Mouse (Mus musculus) layer of hippocampus, postnatal 10 days (tissue): ENCODE data around the gene Zmynd10. TPM values are rescaled to one million over a fixed set of nuclear protein-coding genes. Genes with fewer than 3 reads are reported as not detected.
A peak's percentile ranks its signal among the peaks of the same experiment; 100 is the strongest.

Experiments
- DNase-seq, 2 experiments: peaks; one replicate each; pipeline ENCODE4 v3.0.0; 2021; ENCODE audit warnings: low spot score in 2 of 2
- long read RNA-seq: library from polyadenylated mRNA; stranded (forward); transcript quantifications from one replicate; pipeline ENCODE4 v2.0.0, GENCODE M21; 2023
- total RNA-seq, 2 experiments: library from RNA; stranded (reverse); gene quantifications; 2 replicates each; pipeline ENCODE4 v1.2.3; 2021

Gene Zmynd10
- 1 to 10 TPM; 3.4 to 4.1 TPM for total RNA-seq
- long read RNA-seq, partial matches to known transcripts = 2 of 5 reads
- long read RNA-seq, other reads (novel, unspliced or antisense) = 0 of 5 reads

GRCm38 (mm10) chr9:107547026-107547425 is at the start of gene Zmynd10:
Gene Zmynd10, plus strand, starts transcription at chr9:107547298.
- DNase-seq = peak; percentile 81 to 85

- no peak for DNase-seq
Measured at GRCm38 (mm10) chr9:107500708-107501286, 46.3 kb upstream of the Zmynd10 start.

DNA sequence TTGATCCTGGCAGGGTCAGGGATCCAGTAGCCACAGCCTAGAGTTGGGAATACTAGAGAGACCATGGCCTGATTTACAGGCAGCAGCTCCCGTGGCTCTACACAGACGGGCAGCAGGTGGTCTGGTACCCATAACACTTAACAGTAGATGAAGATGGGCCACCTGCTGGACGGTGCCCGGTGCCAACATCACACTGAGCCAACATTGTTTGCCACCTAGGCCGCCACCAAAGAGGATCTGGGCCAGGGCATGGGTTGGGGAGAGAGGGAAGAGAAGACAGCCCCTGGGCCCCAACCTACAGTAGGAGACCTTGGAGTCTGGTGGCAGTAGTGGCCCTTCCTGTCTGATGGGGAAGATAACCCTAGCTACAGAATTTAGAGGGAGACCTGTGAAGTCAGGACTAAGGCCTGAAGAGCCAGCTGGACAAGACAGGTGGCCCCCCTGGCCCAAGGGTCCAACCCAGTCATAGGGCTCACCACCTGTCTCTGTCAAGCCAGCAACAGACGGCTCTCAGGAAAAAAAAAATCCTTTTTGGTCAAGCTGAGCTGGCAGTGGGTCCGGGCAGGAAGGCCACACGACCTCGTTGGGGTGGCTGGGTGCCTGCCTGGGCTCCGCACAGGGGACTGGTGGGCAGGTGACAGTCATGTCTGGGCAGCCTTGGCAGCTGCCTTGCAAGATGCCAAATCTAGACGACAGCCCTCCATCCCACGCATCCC is 44.8 kb upstream of the Zmynd10 start:
- no peak for DNase-seq

DNA sequence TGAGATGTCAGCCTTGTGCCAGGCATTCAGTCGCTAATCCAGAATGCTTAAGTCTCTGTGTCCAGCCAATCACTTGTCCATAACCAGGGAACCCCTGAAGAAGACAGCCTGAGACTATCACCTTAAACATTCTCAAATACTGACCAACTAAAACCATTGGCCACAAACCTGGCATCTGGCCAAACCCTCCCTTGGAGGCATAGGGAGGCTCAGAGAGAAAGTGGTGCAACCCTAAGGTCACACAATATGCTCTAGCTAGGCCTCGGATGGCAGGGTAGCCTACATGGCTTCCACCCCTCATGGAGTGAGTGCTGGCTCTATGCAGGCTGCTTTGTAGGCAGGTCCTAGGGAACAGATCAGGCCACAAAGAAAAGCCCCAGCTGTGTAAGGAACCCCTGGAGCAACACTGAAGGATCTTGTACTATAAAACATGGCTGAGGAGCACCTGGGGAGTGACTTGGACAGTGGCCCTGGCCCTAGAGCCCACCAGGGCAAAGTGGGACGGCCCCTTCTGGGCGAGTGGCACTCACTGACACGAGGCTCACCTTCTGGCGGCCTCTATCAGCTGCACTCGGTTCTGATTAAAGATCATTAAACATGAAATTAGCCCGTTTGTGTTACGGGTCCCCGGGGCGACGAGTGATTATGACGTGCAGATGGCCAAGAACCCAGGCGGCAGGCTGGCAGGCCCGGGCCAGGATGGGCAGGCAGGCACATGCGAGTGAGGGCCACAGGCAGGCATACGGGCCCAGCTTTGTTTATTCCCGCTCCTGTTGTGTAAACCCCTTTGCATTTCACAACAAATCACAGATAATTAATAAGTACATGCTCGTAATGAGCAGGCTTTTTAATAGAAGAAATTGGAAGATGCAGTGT is 42.2 kb upstream of the Zmynd10 start:
- peak; percentile 29 to 40 for DNase-seq

- peak; percentile 51 to 69 for DNase-seq
Measured at GRCm38 (mm10) chr9:107508266-107508665, 38.8 kb upstream of the Zmynd10 start.

DNA sequence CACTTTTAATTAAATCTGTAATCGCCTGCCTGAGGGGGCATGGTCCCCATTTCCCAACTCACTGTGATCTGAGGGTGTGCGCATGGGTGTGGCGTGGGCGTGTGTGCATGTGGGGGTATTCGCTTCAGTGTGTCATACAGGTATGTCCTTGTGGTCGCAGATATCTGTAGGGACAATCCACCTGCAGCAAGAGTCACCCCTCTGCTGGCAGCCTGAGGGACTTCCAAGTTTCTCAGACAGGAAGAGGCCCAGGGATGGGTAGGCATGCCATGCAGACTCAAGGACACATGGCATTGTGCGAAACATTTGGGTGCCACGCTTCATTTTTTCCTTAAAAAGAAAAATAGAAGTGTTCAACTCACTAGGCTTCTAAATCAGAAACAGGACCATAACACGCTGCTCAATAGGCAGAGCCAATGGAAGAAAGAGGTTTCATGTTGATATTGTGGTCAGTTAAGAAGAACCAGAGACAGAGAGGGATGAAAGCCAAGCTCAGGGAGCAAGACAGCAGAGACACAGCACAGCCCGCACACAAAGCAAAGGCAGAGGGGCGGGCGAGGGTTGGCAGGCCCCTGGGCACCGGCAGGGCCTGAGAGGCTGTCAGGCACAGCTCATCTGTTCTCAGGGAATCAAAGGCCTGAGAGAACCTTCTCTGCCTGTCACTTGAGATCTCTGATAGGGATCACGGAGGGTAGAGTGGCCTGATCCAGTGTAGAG is 36.6 kb upstream of the Zmynd10 start:
- DNase-seq = no peak

- no peak for DNase-seq
Measured at GRCm38 (mm10) chr9:107511436-107511835, 35.7 kb upstream of the Zmynd10 start.

DNA sequence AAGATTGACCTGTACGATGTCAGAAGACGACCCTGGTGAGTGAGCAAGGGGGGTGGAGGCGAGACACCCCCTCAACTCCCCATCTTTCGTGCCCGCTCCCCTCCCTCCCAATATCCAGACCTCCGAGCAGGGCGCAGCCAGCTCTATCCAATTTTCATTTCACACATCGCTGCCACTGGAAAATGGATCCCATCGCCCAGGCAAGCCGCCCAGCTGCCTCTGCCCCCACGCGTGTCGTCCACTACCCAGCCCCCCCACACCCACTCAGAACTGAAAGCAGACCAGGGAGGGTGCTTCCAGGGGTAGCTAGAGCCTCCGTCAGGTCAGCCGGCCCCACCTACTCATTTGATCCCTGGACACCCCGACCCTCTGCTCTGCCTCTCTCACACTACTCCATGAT is 34.8 kb upstream of the Zmynd10 start:
- no peak for DNase-seq

DNA sequence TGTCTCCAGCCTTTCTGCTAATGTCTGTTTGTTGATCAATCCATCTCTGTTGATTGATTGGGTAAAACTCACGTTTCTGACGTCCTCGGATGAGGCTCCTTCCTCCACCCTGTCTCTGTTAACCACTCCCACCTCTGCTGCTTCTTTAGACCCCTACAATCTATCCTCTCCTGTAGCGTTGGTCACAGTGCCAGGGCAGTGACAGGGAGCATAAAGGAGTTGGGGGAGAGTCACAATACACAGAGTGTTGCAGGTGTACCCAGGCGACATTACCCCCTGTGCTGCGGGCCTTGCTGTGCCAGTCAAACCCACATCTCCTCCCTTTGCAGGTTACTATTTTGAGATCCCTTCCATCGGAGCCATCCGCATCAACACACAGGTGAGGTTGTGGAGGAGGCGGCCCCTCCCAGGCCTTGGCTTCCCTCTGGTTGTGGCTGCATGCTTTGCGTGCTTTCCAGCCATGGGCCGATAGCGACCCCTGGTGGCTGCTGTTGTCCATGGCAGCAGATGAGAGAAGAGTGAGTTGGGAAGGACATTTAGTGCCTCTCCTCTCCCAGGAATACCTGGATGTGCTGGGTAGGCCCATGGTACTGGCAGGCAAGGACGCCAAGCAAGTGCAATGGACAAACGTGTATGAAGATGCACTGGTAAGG is 32.7 kb upstream of the Zmynd10 start:
- peak; percentile 92 to 94 for DNase-seq

- DNase-seq = no peak
Measured at GRCm38 (mm10) chr9:107520331-107520730, 26.8 kb upstream of the Zmynd10 start.

GRCm38 (mm10) chr9:107521190-107521589 is 25.9 kb upstream of the Zmynd10 start:
- DNase-seq = no peak

DNA sequence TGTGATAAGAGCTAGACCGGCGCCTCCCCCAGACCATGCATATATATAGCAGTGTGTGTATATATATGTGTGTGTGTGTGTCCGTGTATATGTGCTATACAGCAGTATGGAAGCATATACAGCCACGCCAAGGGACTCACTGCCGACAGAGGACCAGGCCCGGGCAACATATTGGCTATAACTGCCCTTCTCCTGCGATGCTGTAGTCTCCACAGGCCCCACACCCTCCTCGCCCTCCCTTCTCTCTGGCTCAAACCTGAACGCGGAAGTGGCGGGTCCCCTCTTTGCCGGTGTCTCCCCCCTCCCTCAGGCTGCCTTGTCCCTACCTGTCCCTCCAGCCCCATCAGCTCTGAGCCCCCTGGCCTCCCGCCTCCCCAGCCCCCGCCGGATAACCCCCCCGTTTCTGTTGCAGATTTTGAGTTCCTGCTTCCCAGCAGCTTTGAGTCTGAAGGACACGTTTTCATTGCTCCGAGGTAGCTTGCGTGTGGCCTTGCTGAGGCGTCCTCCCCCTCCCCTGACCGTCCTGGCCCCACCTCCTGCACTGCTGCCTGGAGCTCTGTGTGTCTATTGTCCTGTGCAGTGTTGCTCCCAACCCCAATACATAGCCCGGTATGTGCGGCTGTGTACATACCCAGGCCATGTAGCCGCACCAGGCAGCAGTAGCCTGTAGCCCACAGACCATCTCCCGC is 25.2 kb upstream of the Zmynd10 start:
- DNase-seq = no peak

DNA sequence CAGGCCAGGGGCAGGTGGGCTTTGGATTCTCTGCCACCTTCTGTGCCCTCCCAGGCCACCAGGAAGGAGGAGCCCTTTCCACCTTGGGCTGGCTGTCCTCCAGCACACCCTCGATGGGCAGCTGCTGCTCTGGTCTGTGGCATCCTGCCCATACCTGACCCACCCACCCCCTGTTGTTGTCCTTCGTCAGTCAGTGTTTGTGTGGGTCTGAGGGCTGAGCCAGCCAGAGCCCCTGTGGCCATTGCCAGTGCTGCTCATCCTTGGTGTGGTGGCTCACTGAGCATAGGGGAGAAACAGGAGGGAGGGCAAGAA is 24.7 kb upstream of the Zmynd10 start:
- no peak for DNase-seq

DNA sequence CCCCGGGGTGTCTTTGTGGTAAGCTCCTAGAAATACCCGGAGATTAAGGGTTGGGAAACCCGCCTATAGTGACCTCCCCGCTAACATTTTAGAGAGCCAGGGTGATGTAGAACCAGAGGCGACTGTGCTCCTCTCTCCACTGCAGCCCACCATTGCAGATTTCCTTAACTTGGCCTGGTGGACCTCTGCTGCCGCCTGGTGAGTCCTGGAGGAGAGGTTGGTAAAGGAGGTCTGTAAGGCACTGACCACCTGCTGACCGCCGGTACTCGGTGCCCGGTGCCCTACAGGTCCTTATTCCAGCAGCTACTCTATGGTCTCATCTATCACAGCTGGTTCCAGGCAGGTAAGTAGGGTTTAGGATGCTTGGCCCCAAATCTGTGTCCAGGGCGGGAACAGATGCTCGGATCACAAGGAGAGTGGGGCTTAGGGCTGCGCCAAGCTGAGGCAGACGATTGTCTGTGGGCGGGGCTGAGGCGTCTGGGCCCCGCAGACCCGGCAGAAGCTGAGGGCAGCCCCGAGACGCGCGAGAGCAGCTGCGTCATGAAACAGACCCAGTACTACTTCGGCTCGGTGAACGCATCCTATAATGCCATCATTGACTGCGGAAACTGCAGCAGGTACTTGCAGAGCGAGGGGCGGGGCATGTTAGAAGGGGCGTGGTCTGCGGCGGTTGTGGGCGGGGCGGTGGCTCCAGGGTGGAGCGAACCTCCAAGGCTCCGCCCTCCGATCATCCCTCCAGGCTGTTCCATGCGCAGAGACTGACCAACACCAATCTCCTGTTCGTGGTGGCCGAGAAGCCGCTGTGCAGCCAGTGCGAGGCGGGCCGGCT is 20.7 kb upstream of the Zmynd10 start:
- peak; percentile 77 to 80 for DNase-seq

DNA sequence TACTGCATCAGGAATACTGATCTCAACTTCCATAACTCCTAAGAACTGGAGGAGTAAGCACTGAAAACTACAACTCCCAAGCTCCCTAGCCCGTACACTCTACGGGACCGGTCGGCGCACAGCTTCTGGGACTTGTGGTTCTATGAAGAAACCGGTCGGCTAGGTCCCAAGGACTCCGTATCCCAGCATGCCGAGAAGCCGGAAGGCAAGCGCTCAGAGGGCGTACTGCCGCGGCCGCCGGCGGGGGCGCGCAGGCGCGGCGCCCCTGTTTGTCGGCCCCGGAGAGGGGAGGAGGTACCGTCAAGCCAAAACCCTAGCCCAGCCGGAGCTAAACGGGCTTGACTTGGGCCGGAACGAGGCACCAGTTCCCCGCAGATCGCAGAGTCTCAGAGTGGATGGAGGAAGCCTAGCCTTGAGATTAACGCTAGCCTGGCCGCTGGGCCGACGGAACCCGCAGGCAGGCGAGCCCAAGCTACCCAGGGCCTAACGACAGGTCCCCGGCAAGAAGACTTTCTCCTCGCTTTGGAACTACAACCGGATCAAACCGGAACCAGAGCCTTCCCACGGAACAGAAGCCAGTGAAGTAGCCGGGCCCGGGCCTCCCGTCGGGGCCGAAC is 13.2 kb upstream of the Zmynd10 start, which contains the start of gene Tmem115:
TSS of gene Tmem115 (plus strand) at position 155 of the 617 bp plus-strand sequence.
- peak; percentile 87 to 92 for DNase-seq

DNA sequence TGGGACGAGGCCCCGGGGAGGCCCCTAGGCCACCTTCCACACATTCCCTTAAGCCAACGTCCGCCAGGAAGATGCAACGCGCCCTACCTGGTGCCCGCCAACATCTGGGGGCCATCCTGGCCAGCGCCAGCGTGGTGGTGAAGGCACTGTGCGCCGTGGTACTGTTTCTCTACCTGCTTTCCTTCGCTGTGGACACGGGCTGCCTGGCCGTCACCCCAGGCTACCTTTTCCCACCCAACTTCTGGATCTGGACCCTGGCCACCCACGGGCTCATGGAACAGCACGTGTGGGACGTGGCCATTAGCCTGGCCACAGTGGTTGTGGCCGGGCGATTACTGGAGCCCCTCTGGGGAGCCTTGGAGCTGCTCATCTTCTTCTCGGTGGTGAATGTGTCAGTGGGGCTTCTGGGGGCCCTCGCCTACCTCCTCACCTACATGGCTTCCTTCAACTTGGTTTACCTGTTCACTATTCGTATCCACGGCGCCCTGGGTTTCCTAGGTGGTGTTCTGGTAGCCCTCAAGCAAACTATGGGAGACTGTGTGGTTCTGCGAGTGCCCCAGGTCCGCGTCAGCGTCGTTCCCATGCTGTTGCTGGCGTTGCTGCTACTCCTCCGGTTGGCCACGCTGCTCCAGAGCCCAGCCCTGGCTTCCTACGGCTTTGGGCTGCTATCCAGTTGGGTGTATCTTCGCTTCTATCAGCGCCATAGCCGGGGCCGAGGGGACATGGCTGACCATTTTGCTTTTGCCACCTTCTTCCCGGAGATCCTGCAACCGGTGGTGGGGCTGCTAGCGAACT is 12.5 kb upstream of the Zmynd10 start:
- DNase-seq = peak; percentile 32 to 49

DNA sequence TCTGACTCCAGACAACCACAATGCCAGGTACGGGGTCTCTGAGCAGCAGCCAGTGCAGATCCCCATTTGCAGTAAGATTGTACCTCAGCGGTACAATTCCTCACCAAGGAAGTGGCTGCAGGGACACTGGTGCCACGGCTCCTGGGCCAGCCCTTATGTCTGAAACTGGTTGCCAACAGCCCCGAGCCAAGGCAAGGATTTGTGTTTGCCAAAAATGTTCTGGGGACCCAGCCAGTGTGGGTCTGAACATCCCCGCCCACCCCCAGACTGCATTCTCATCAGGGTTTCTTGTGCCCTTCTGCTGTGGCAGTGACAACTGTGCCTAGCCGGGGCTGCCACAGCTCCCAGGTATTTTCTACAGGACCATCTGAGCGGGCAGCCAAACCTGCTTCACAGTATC is 8.9 kb upstream of the Zmynd10 start:
- peak; percentile 57 to 64 for DNase-seq

DNA sequence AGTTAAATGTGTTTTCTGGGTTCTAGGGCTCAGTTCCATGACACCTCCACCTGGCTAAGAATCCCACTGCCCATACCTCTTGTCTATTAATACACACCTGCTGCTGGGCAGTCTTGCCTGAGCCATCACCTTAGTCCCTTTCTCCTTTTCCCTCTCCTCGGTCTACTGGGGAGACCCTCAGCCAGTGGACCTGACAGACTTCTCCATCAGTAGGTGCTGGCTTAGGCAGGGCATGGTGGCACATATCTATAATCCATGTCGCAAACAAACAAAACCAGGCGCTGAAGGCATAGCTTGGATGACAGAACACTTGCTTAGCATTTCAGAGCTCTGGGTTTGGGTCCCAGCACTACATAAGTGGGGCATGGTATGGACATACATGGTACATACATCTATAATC is 8.4 kb upstream of the Zmynd10 start:
- DNase-seq = no peak
